Mouse (Mus musculus) testis, adult 2 months (tissue): Measurements from ENCODE around the gene Syt6. TPM values are rescaled to one million over a fixed set of nuclear protein-coding genes. Genes with fewer than 3 reads are reported as not detected.
"Not testable (repeated sequence)": the region's sequence is repeated elsewhere in the genome, so short reads cannot be mapped to it uniquely, and the experiment has no call there.

Experiments
- H3K27ac ChIP-seq: fragments of 200-500 bp; 2 replicates; pipeline ENCODE4 v1.5.1; 2012; ENCODE audit warnings: low read depth, low read length; ENCODE audit not compliant: control insufficient read depth, insufficient read depth
- H3K27me3 ChIP-seq: fragments of 200-500 bp; 2 replicates; pipeline ENCODE4 v1.6.1; 2012; ENCODE audit warnings: mild to moderate bottlenecking, low read length, moderate library complexity; ENCODE audit not compliant: control insufficient read depth, insufficient read depth
- H3K36me3 ChIP-seq: fragments of 200-500 bp; 2 replicates; pipeline ENCODE4 v1.6.1; 2012; ENCODE audit warnings: mild to moderate bottlenecking, low read length; ENCODE audit not compliant: control insufficient read depth, insufficient read depth
- H3K4me1 ChIP-seq: fragments of 200-500 bp; 2 replicates; pipeline ENCODE4 v1.6.1; 2012; ENCODE audit warnings: low read length; ENCODE audit not compliant: control insufficient read depth, insufficient read depth
- H3K4me3 ChIP-seq: fragments of 200-500 bp; 2 replicates; pipeline ENCODE4 v1.5.1; 2012; ENCODE audit warnings: low read depth, mild to moderate bottlenecking, low read length, moderate library complexity, mixed read lengths; ENCODE audit not compliant: control insufficient read depth
- CTCF ChIP-seq: fragments of 200-500 bp; IDR thresholded peaks from 2 replicates; pipeline ENCODE4 v1.5.1; 2012; ENCODE audit warnings: low read depth, mild to moderate bottlenecking, inconsistent platforms, low read length, moderate library complexity; ENCODE audit not compliant: control insufficient read depth, insufficient read depth, insufficient replicate concordance
- POLR2A ChIP-seq: fragments of 200-500 bp; IDR thresholded peaks from 2 replicates; pipeline ENCODE4 v1.6.1; 2012; ENCODE audit warnings: low read depth, mild to moderate bottlenecking, inconsistent platforms, low read length, moderate library complexity; ENCODE audit not compliant: control insufficient read depth
- polyA plus RNA-seq: library from polyadenylated mRNA; depleted of rRNA; stranded (reverse); fragments of >200 nt; gene quantifications from 2 replicates; pipeline ENCODE4 v1.2.3, GENCODE M21; 2012

Syt6 gene
- polyA plus RNA-seq, 1 experiment: 0.10 TPM

DNA sequence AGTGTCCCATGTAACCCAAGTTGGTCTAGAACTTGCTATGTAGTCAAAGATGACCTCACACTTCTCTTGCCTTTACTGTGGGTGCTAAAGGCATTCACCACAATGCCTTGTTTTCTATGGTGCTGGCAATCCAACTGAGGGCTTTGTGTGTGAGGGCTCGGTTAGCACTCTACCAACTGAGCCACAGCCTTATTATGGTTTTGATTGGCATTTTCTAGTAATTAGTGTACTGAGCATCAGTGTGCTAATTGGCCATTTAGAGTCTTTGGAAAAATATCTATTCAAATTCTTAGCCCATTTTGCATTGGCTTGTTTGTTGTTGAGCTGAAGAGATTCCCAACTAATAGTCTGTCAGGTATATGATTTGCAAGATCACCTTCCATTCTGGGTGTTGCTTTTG, 62.6 kb downstream of the Syt6 start:
- no peak overlapping the region for H3K4me3 ChIP-seq
- H3K27me3 ChIP-seq: no peaks in the 10 kb centered on the region
- no peak overlapping the region for H3K27ac ChIP-seq
- no peaks in the 10 kb centered on the region for H3K36me3 ChIP-seq
- TF ChIP-seq POLR2A: no peak
- TF ChIP-seq CTCF: no peak
- H3K4me1 ChIP-seq: no peaks in the 10 kb centered on the region

DNA sequence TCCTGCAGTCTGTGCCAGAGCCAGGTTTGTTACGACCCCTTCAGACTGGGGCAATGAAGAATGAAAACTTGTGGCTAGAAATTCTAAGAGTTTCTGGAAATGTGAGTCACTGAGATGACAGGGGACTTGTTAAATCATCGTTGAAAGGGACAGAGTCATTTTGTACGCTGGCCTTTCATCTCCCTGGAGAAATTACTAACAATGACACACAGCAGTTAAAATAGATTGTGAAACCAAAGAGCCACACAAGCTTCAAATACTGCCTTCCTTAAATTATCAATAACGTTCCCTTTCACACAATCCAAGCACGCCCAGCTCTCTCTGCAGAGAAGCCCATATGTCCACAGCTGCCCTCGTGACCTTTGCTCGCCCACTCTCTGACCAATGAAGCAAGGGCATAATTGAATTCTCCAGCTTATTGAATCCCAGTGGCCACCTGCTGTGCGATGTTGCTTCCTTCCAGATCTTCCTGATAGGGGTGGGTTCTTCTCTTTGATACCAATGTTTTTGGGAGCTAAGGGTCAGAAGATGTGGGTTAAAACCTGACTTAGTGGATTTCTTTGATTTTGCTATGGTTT, 65.3 kb downstream of the Syt6 start:
- Histone ChIP-seq H3K4me3 (no peak overlapping the region), H3K4me1 (no peaks in the 10 kb centered on the region), H3K27me3 (no peaks in the 10 kb centered on the region), H3K36me3 (no peaks in the 10 kb centered on the region), H3K27ac (no peak overlapping the region)
- no peak for TF ChIP-seq POLR2A
- TF ChIP-seq CTCF: no peak

DNA sequence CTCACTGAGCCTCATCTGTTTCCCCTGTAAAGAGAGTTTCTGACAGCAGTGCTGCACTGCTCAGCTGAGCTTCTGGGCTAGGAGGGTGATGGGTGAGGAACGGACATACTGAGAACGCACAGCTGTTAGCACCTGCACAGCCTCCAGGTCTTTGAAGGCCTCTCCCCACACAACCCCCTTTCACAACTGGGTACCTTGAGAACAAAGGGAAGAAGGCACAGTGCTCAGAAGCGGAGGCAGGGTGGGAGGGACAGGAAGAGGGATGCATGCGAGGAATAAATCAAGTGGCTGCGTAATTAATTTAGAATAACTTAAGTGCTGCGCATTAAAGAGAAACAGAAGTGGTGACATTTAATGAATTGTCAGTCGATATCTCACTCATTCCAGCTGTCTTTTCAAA, 66.3 kb downstream of the Syt6 start:
- no peak overlapping the region for H3K4me3 ChIP-seq
- no peaks in the 10 kb centered on the region for H3K4me1 ChIP-seq
- no peak for TF ChIP-seq CTCF
- no peak for TF ChIP-seq POLR2A

DNA sequence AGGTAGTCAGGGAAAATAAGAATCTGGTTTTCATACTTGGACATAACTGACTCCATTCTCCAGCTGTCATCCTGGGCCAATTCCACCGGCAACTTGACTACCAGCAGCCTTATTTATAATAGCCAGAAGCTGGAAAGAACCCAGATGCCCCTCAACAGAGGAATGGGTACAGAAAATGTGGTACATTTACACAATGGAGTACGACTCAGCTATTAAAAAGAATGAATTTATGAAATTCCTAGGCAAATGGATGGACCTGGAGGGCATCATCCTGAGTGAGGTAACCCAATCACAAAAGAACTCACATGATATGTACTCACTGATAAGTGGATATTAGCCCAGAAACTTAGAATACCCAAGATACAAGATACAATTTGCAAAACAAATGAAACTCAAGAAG, 70.9 kb downstream of the Syt6 start, which contains the start of gene Atg4a-ps:
TSS of gene Atg4a-ps (minus strand) at position 101 of the 400 bp plus-strand sequence.
- H3K27ac ChIP-seq, H3K36me3 ChIP-seq, H3K4me3 ChIP-seq, H3K4me1 ChIP-seq, H3K27me3 ChIP-seq: not testable (repeated sequence)

More for the DNA sequence above, 66.3 kb downstream of the Syt6 start:
- Histone ChIP-seq H3K27ac (no peak overlapping the region), H3K36me3 (no peaks in the 10 kb centered on the region), H3K27me3 (no peaks in the 10 kb centered on the region)

DNA sequence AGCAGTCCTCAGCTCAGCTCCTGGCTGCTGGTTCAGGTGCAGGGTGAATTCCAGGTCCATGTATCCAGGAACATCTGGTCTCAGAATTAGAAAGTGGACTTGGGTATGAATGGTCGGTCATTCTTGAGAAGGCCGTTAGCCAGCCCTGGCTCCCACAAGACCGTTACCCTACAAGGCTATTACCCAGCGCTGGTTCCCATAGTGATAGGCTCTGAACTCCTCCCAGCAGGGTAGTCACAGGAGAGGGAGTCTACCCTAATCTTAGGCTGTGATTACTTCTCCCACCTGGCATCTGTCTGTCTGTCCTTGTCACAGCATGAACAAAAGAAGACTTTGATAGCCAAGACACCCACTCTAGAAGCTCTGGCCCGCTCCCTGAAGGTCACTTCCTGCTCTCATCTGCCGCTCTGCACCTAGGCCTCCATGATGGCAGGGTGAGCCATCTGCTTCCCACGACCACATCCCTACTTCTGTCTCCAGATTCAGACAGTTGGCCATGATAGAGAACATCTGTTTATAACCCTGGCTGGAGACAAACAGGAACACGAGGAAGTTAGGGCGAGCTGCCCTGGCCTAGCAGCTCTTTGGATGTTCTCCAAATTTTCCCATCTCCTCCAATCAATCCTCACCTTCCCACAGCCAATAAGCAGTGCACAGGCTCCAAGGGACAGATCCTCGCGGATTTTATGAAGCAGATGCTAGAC, 72.3 kb downstream of the Syt6 start:
- TF ChIP-seq POLR2A: no peak
- TF ChIP-seq CTCF: no peak
- Histone ChIP-seq H3K36me3 (no peaks in the 10 kb centered on the region), H3K27me3 (no peaks in the 10 kb centered on the region), H3K27ac (no peak overlapping the region), H3K4me3 (no peak overlapping the region), H3K4me1 (no peaks in the 10 kb centered on the region)

DNA sequence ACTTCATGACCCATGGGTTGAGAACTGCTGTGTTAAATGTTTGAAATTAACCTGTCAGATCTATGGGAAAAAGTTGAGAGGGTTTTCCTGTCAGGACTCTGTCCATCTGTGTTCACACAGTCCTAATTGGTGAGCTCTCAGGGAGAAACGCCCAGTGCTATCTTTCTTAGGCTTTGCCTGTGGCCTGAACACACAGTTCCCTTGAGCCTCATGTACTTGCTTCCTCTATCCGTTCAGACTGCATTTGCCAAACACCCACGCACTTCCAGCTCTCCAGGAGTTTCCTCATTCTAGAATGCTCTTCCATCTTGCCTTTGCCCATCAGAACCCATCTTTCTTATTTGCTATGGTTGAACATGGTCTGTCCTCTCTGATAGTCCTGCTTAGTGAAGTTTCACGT, 73.5 kb downstream of the Syt6 start:
- no peak overlapping the region for H3K27ac ChIP-seq
- no peak for TF ChIP-seq POLR2A
- TF ChIP-seq CTCF: no peak
- no peaks in the 10 kb centered on the region for H3K27me3 ChIP-seq

DNA sequence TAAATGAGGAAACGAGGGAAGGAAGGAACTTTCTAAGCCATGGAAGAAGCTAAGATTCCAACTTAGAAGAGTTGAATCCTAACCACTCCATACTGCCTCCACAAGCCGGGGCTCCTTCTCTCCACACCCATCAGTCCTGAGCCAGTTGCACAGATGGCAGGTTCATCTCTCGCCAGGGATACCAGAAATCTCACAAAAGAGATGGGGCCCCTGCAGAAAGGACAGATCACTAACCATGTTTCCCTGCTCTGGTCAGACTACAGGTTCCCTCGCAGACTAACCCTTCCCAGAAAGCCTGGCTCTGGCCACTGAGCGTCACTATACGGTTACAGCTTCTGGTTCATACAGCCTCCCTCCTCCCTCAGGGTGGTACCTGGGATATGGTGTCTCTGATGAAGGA, 74.7 kb downstream of the Syt6 start:
- no peak overlapping the region for H3K27ac ChIP-seq
- TF ChIP-seq POLR2A: no peak
- TF ChIP-seq CTCF: no peak
- H3K27me3 ChIP-seq: no peaks in the 10 kb centered on the region
- no peaks in the 10 kb centered on the region; the same call in 1 of the 2 replicates for H3K4me1 ChIP-seq
- no peak overlapping the region for H3K4me3 ChIP-seq
- no peaks in the 10 kb centered on the region for H3K36me3 ChIP-seq

More for the DNA sequence above, 73.5 kb downstream of the Syt6 start:
- Histone ChIP-seq H3K4me3 (no peak overlapping the region), H3K4me1 (no peaks in the 10 kb centered on the region; the same call in 1 of the 2 replicates), H3K36me3 (no peaks in the 10 kb centered on the region)
